In the genomic region with DNA sequence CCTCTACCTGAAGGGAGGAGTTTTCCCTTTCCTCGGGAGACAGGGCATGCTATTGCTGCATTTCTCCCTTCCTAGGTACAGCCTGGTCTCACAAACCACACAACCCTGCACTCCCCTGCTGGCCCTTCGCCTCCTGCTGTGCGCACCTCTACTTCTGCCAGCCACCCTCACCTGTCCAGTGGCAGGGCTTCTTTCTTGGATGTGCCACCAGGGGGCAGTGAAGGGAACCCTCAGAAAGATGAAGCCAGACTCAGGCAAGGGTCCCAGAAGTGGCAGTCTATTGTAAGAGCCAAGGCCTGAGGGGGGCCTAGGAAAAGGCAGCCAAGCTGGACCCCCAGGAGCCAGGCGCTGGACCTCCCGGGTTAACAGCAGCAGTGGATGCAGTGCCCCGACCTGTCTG, we compare ENCODE assay signal across 9 mouse cellular contexts. TPM values are rescaled to one million over a fixed set of nuclear protein-coding genes. Genes with fewer than 3 reads are reported as not detected.
DNase-seq lines count a peak whose midpoint lies in the region; ATAC-seq and TF ChIP-seq lines count a peak whose summit lies in the region.
"Had no signal": no experiment of that assay in that cellular context is flagged by ENCODE, and none has a peak within 500 bp of the region (broad histone marks: within the 10 kb centered on the region; RNA-seq: fewer than 3 reads in every experiment).

No protein-coding gene starts in this region.

- H3K4me2 ChIP-seq in midbrain, embryonic 15.5 days = no peak overlapping the region
- H3K4me2 ChIP-seq in hindbrain, postnatal 0 days (ENCODE audit: low read depth, low read length) = no peak overlapping the region
- H3K4me2 ChIP-seq: lung, embryonic 15.5 days had no signal

- H3K9ac ChIP-seq in midbrain, embryonic 15.5 days = no peak overlapping the region
- H3K9ac ChIP-seq in hindbrain, postnatal 0 days (replicated peaks; ENCODE audit: low read length) = no peak overlapping the region
- H3K9ac ChIP-seq: lung, embryonic 15.5 days had no signal

- H3K4me1 ChIP-seq in midbrain, embryonic 10.5 days = peaks cover 60% of the 10 kb centered on the region
- H3K4me1 ChIP-seq in midbrain, embryonic 15.5 days = peaks cover 9% of the 10 kb centered on the region; the same call in 1 of the 2 replicates
- peaks cover 71% of the 10 kb centered on the region for H3K4me1 ChIP-seq in embryonic facial prominence, embryonic 10.5 days
- H3K4me1 ChIP-seq in hindbrain, postnatal 0 days (ENCODE audit: insufficient read depth, low read length) = peaks cover 12% of the 10 kb centered on the region

- 30% methylated on average over 6 of the region's 6 CpGs for WGBS in midbrain, embryonic 10.5 days
- 30% methylated on average over 6 of the region's 6 CpGs for WGBS in midbrain, embryonic 15.5 days
- WGBS in embryonic facial prominence, embryonic 10.5 days = 21% methylated on average over 6 of the region's 6 CpGs
- WGBS in hindbrain, postnatal 0 days = 24% methylated on average over 6 of the region's 6 CpGs

- no peak overlapping the region for H3K4me3 ChIP-seq in midbrain, embryonic 10.5 days
- H3K4me3 ChIP-seq in midbrain, embryonic 15.5 days = no peak overlapping the region
- no peak overlapping the region for H3K4me3 ChIP-seq in embryonic facial prominence, embryonic 10.5 days
- no peak overlapping the region for H3K4me3 ChIP-seq in hindbrain, postnatal 0 days (ENCODE audit: low read length)
- H3K4me3 ChIP-seq: lung, embryonic 15.5 days had no signal

- H3K9me3 ChIP-seq in midbrain, embryonic 10.5 days (replicated peaks) = peaks cover 4% of the 10 kb centered on the region; the same call in 1 of the 2 replicates
- H3K9me3 ChIP-seq in midbrain, embryonic 15.5 days = no peaks in the 10 kb centered on the region
- H3K9me3 ChIP-seq in embryonic facial prominence, embryonic 10.5 days = no peaks in the 10 kb centered on the region
- H3K9me3 ChIP-seq in hindbrain, postnatal 0 days (ENCODE audit: low read length) = no peaks in the 10 kb centered on the region
- H3K9me3 ChIP-seq: lung, embryonic 15.5 days had no signal

- peaks cover 43% of the 10 kb centered on the region for H3K27me3 ChIP-seq in midbrain, embryonic 10.5 days (ENCODE audit: low read depth, poor library complexity, severe bottlenecking)
- H3K27me3 ChIP-seq in midbrain, embryonic 15.5 days (replicated peaks) = peaks cover 2% of the 10 kb centered on the region; the same call in 1 of the 2 replicates
- H3K27me3 ChIP-seq in embryonic facial prominence, embryonic 10.5 days (replicated peaks; ENCODE audit: low read depth, poor library complexity, severe bottlenecking) = peaks cover 30% of the 10 kb centered on the region
- no peaks in the 10 kb centered on the region for H3K27me3 ChIP-seq in hindbrain, postnatal 0 days (ENCODE audit: insufficient read depth, low read length)
- H3K27me3 ChIP-seq: lung, embryonic 15.5 days had no signal

- DNase-seq in midbrain, embryonic 10.5 days (ENCODE audit: low spot score) = peak; percentile 63
- DNase-seq in adrenal gland, adult 8-10 months = peak; percentile 50
- peak; percentile 77 for DNase-seq in embryonic facial prominence, embryonic 10.5 days (ENCODE audit: low spot score)
- peak; percentile 82 for DNase-seq in hindbrain, postnatal 0 days (ENCODE audit: low spot score)
- peak; percentile 65 to 79 for DNase-seq in lung, postnatal 4 days
- peak; percentile 74 for DNase-seq in right cerebral cortex, postnatal 4 days

- peak overlapping the region; percentile 46; the same call in 1 of the 2 replicates for H3K27ac ChIP-seq in midbrain, embryonic 10.5 days (replicated peaks)
- H3K27ac ChIP-seq in midbrain, embryonic 15.5 days = no peak overlapping the region
- peak overlapping the region; percentile 24; the same call in 1 of the 2 replicates for H3K27ac ChIP-seq in embryonic facial prominence, embryonic 10.5 days (replicated peaks)
- no peak overlapping the region for H3K27ac ChIP-seq in hindbrain, postnatal 0 days
- H3K27ac ChIP-seq: lung, embryonic 15.5 days had no signal

- TF ChIP-seq CTCF in hindbrain, postnatal 0 days (IDR thresholded peaks at IDR 0.05; ENCODE audit: low read depth) = peak; percentile 87

- no peaks in the 10 kb centered on the region for H3K36me3 ChIP-seq in midbrain, embryonic 10.5 days
- no peaks in the 10 kb centered on the region for H3K36me3 ChIP-seq in midbrain, embryonic 15.5 days (replicated peaks)
- no peaks in the 10 kb centered on the region for H3K36me3 ChIP-seq in embryonic facial prominence, embryonic 10.5 days (replicated peaks)
- H3K36me3 ChIP-seq in hindbrain, postnatal 0 days (ENCODE audit: insufficient read depth, low read length) = no peaks in the 10 kb centered on the region
- H3K36me3 ChIP-seq: lung, embryonic 15.5 days had no signal

- ATAC-seq in midbrain, embryonic 15.5 days (replicated peaks) = no peak
- peak; percentile 14; the same call in 1 of the 2 replicates for ATAC-seq in hindbrain, postnatal 0 days
- no peak for ATAC-seq in granulocyte monocyte progenitor cell, adult 5-6 weeks (replicated peaks; ENCODE audit: poor library complexity, severe bottlenecking)

RNA-seq across cellular contexts. Expression of a gene that starts 7.1 kb away (rescaled TPM):
- 9.4 and 11.3 TPM in 2 replicates for polyA plus RNA-seq in midbrain, embryonic 10.5 days (2016; fragmentation: Nextera tagmentation; extraction: Ambion mirVana)
- 15.5 and 16.3 TPM in 2 replicates for polyA plus RNA-seq in midbrain, embryonic 15.5 days (2015; fragmentation: Nextera tagmentation; extraction: Ambion mirVana)
- 10 to 100 TPM in 3 of 4 experiments, 1 to 10 TPM in 1; 9.3 to 39.2 (median 25.4) TPM for total RNA-seq in adrenal gland, adult 8-10 months (2022)
- polyA plus RNA-seq in embryonic facial prominence, embryonic 10.5 days (2016; fragmentation: Nextera tagmentation; extraction: Ambion mirVana) = 9.6 and 11.0 TPM in 2 replicates
- 45.9 and 62.4 TPM in 2 replicates for total RNA-seq in hindbrain, postnatal 0 days (2014; rRNA removed)
- polyA plus RNA-seq in hindbrain, postnatal 0 days (2015; fragmentation: Nextera tagmentation; extraction: Ambion mirVana) = 30.8 and 31.5 TPM in 2 replicates
- 8.0 and 10.6 TPM in 2 replicates for total RNA-seq in granulocyte monocyte progenitor cell, adult 5-6 weeks (2014; fragmentation: Nextera tagmentation)
- total RNA-seq in granulocyte monocyte progenitor cell, adult 5-6 weeks (2017) = 5.9 and 23.5 TPM in 2 replicates

RNA-seq across cellular contexts. Expression of a gene that starts 22.2 kb away (rescaled TPM):
- 116 and 118 TPM in 2 replicates for polyA plus RNA-seq in midbrain, embryonic 10.5 days (2016; fragmentation: Nextera tagmentation; extraction: Ambion mirVana)
- 113 and 116 TPM in 2 replicates for polyA plus RNA-seq in midbrain, embryonic 15.5 days (2015; fragmentation: Nextera tagmentation; extraction: Ambion mirVana)
- total RNA-seq in adrenal gland, adult 8-10 months (2022) = 10 to 100 TPM; 36.1 to 46.8 (median 45.7) TPM
- polyA plus RNA-seq in embryonic facial prominence, embryonic 10.5 days (2016; fragmentation: Nextera tagmentation; extraction: Ambion mirVana) = 117 and 120 TPM in 2 replicates
- total RNA-seq in hindbrain, postnatal 0 days (2014; rRNA removed) = 102 and 117 TPM in 2 replicates
- 115 and 118 TPM in 2 replicates for polyA plus RNA-seq in hindbrain, postnatal 0 days (2015; fragmentation: Nextera tagmentation; extraction: Ambion mirVana)
- 15.9 and 18.0 TPM in 2 replicates for total RNA-seq in granulocyte monocyte progenitor cell, adult 5-6 weeks (2014; fragmentation: Nextera tagmentation)
- total RNA-seq in granulocyte monocyte progenitor cell, adult 5-6 weeks (2017) = 60.8 and 73.0 TPM in 2 replicates

Comparison
In these comparisons a context has a peak if more than half of its experiments do, and no peak if none do; other contexts are left out.
1. H3K27ac ChIP-seq: peak in midbrain, embryonic 10.5 days (single experiment) and embryonic facial prominence, embryonic 10.5 days (single experiment); none in midbrain, embryonic 15.5 days (single experiment) and hindbrain, postnatal 0 days (single experiment).
2. Peak in every context shown above with its lines, with median percentiles within 50 percentile points of each other: DNase-seq.